Mouse (Mus musculus) T-helper 2 cell (primary cell): ENCODE data around the gene Pnmt.
"Not testable (repeated sequence)": the region's sequence is repeated elsewhere in the genome, so short reads cannot be mapped to it uniquely, and the experiment has no call there.

Experiments used
- in situ Hi-C: fragments of 300-600 bp; cut with MboI, MseI; formaldehyde crosslinking; loops from one replicate; pipeline ENCODE4 v1.15.1; 2025; ENCODE audit warnings: high pct_unique_total_duplicates

The Pnmt gene

GRCm38 (mm10) chr11:98357396-98358160, 28.7 kb upstream of the Pnmt start:
- in situ Hi-C loops, result no loop called here

DNA sequence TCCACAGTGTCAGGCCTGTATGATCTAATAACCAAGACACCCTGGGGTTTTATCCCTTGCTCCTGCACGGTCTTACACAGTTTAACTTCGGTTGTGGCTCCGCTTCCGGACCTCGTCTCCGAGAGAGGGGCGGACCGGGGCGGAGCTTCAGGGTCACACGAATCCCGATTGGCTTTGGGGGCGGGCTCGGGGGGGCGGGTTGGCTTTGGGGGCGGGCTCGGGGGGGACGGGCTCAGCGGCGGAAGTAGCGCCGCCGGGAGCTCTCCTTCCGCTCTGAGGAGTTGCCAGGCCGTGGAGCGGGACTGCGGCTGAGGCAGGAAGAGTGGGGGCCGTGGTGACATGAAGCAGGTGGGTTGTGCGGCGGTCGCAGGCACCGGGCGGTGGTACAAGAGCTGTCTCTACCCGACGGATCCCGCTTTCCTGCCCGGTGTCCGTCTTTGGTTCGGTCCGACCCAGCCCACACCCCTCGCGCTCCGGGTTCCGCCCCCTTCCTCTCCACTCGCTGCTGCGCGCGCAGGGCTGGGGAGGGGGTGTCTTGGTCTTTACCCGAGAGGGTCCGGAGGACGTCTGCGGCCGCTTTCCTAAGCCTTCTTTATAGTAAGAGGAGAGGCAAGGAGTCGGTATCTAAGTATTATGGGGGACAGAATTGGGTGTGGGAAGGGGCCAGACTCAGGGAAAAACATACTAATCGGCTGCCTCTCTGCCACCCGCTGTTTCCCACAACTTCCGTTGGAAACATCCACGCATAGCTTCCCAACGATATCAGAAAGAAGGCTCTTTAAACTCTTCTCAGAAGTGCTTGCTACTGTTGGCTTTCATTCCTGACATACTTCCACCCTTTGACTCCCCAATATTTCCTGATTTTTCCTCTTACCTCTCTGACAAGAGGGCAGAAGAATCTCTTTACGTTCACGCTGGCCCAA, 27.8 kb upstream of the Pnmt start, which contains the start of gene Stard3:
TSS of gene Stard3 (plus strand) at position 208 of the 923 bp plus-strand sequence.
- in situ Hi-C loops, result no loop called here

- in situ Hi-C loops, result no loop called here
Measured at GRCm38 (mm10) chr11:98360866-98361521, 25.3 kb upstream of the Pnmt start.

- in situ Hi-C loops, result no loop called here
Measured at GRCm38 (mm10) chr11:98363817-98364216, 22.4 kb upstream of the Pnmt start.

DNA sequence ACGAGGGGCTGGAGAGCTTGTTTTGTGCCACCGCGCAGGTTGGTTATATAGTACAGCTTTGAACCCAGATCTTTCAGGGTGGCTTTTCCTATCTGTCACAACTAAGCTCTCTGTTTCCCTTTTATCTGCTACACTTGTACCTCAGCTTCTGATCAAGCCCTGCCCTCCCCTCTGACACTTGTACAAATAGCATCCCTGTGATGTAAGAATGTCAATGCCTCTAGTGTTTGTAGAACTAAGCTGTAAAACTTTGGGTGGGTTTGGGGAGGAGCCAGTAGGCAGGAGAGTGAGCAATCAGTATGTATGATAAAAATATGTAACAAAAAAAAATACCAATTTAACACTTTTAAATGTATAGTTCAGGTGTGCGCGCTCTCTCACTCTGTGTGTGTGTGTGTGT, 21.8 kb upstream of the Pnmt start:
- in situ Hi-C loops, result no loop called here

- in situ Hi-C loops, result no loop called here
Measured at GRCm38 (mm10) chr11:98366290-98366689, 20.0 kb upstream of the Pnmt start.

DNA sequence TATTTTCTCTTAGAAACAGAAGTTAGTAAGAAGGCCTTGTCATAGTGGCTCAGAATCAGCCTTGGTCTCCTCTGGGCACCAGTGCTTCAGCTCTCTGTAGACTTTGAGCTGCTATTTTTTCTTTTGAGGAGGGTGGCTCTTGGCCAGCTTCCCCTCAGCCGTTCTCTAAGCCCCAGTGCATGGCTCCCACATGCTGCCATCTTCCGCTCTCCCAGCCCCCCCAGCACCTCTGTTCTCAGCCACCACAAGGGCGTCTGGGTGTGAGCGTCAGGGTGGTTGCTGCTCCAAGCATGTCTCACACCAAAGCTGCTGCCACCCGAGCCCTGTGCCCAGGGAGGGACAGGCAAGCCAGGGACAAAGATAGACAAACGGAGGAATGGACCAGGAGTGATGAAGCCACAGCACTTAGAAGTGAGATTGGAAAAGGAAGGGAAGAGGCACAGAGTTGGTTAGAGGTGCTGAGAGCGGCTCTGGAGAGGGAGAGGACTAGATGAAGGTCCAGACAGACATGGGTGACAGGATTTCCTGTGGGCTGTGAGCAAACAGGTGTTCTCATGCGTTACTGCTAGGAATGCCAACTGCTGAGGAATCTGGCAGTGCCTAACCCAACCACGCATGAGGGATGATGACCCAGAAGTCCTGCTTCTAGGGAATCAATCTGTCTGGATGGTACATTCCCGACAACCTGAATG, 18.9 kb upstream of the Pnmt start:
- in situ Hi-C loops, result no loop called here

- in situ Hi-C loops, result no loop called here
Measured at GRCm38 (mm10) chr11:98367863-98368186, 18.4 kb upstream of the Pnmt start.

DNA sequence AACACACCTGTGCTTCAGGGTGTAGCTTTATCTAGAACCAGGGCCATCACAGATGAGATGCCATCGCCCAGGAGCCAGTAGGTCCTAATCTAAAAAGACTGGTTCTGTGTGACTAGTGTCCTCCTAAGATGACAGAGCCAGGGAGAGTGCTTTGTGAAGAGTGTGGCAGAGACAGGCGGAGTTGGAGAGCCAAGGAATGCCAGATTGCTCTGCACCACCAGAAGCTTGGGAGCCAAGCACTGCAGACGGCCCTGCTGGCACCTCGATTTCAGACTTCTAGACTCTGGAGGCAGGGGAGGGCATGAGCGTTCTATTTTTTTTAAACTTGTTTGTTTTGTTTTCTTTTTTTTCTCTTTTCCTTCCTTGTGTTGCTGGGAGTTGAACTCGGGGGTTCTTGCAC, 16.9 kb upstream of the Pnmt start:
- in situ Hi-C loops, result no loop called here

DNA sequence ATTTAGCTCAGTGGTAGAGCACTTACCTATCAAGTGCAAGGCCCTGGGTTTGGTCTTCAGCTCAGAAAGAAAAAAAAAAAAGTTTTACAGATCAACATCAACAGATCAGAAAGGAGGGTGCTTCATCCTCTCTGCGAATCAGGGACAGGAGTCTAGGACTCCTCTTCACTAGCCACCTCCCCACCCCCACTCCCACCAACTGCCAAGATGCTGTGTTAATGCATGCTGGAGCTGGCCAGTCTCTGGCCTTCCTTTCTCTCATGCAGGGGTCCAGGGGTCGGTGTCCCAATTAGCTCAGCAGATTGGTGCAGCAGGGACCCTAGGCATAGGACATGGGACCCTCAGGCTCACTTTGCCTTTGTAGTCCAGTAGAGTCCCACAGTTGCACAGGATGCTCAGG, 15.7 kb upstream of the Pnmt start:
- in situ Hi-C loops, result no loop called here

- in situ Hi-C loops, result no loop called here
Measured at GRCm38 (mm10) chr11:98371556-98372240, 14.6 kb upstream of the Pnmt start.

GRCm38 (mm10) chr11:98372406-98372805, 13.8 kb upstream of the Pnmt start:
- in situ Hi-C loops, result no loop called here

DNA sequence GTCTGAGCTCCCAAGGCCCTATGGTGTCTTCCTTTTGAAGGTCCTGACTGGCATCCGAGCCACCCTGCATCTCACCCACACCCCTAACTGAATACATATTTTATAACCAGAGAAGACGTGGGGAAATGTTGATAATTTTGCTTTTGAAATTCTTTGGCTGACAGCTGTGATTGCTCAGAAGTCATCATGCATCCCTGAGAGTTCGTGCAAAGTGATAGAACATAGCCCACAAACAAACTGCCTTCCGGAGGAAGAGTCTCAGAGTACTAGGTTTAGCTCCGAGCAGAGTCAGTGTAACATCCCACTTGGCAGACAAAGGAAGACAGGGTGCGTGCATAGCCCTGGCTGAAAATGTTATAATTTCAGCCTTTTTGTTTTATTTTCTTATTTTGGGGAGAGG, 13.0 kb upstream of the Pnmt start:
- in situ Hi-C loops, result no loop called here

GRCm38 (mm10) chr11:98374266-98374665, 12.0 kb upstream of the Pnmt start:
- in situ Hi-C loops, result no loop called here

DNA sequence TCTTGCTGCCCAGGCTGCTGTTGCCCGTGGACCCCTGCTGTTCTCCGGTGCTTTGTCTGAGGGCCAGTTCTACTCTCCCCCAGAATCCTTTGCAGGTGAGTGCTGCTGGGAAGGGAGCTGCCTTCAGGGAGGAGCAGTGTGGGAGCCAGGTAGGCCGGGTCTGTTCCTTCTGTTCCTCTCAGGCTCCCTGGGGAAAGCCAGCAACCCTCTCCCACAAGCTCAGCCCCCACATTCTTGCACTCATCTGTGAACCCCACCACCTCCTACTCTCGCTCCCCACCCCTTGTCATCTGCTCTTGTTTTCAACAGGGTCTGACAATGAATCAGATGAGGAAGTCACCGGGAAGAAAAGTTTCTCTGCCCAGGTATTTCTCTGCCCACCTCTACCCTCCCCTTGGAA, 9.5 kb upstream of the Pnmt start:
- in situ Hi-C loops, result no loop called here

- in situ Hi-C loops, result no loop called here
Measured at GRCm38 (mm10) chr11:98377787-98378186, 8.5 kb upstream of the Pnmt start.

DNA sequence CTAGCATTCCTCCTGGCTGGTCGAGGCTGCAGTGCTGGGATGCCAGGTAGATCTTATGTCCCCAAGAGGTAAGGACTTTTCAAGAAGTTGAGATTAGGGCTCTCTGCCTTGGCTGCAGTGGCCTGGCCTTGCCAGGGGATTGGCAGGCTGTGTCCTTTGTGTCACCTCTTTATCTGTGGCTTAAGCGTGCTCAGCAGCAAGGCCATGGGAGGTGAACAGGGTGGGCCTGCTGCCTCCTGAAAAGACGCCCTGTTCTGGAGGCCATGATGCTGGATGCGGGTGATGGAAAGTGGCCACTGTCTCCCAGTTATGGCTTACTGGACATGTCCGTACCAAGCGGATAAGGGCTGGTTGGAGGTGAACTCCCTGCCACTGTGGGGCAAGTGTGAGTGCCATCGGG, 6.9 kb upstream of the Pnmt start:
- in situ Hi-C loops, result no loop called here

GRCm38 (mm10) chr11:98380106-98380505, 6.1 kb upstream of the Pnmt start:
- in situ Hi-C loops, result no loop called here

DNA sequence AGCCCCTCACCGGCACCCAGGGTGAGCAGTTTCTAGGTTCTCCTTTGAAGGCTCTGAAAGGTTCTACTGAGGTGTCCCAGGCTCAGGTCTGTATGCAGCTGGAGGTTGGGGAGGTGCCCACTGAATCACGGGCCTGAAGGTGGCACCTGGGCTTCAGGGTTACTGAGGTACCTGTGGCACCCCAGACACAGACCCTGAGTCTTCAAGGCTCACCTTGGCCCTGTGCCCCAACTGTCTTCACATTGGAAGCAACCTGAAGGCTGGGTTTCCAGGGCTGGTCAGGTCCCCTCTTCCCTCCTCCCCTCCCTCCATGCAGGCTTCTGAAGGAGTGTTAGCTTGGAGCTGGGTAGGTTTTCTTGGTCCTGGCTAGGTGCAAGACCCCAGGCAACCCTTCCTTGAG, 4.6 kb upstream of the Pnmt start:
- in situ Hi-C loops, result no loop called here

- in situ Hi-C loops, result not testable (repeated sequence)
Measured at GRCm38 (mm10) chr11:98382405-98382804, 3.8 kb upstream of the Pnmt start.
